In the genomic region with DNA sequence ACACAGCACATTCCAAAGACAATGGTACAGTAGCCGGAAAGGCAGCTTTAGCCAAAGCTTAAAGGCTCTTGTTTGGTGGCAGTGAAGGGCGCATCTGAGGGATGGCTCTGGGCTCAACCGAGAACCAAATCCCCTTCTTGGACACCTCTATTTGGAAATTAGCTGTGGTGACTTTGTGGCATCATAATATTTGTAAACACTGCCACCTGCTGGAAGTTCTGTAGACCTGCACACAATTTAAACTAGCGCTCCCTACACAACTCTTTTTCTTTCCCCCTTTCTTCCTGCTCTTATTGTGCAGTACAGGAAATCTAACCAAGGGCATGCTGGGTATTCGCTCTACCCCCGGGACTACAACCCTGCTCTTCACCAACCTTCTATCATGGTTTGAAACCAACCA, we compare ENCODE assay signal across 8 mouse cellular contexts. TPM values are rescaled to one million over a fixed set of nuclear protein-coding genes. Genes with fewer than 3 reads are reported as not detected.
DNase-seq lines count a peak whose midpoint lies in the region; ATAC-seq lines count a peak whose summit lies in the region.

No protein-coding gene starts in this region.

- H3K9me3 ChIP-seq in forebrain, embryonic 13.5 days (replicated peaks) = no peaks in the 10 kb centered on the region
- H3K9me3 ChIP-seq in liver, embryonic 12.5 days (replicated peaks) = no peaks in the 10 kb centered on the region
- H3K9me3 ChIP-seq in neural tube, embryonic 15.5 days (replicated peaks) = no peaks in the 10 kb centered on the region

- peak; percentile 72 for ATAC-seq in activated CD4-positive, CD25-positive, alpha-beta regulatory T cell, adult 4 months
- ATAC-seq in forebrain, embryonic 13.5 days = peak; percentile 77
- 0 out of 2 replicates have a peak, but pooled peaks have one; percentile 22 for ATAC-seq in liver, embryonic 12.5 days
- peak; percentile 49 for ATAC-seq in neural tube, embryonic 15.5 days (ENCODE audit: low FRiP score)

- no peaks in the 10 kb centered on the region for H3K36me3 ChIP-seq in forebrain, embryonic 13.5 days (ENCODE audit: poor library complexity, severe bottlenecking)
- no peaks in the 10 kb centered on the region for H3K36me3 ChIP-seq in liver, embryonic 12.5 days
- no peaks in the 10 kb centered on the region for H3K36me3 ChIP-seq in neural tube, embryonic 15.5 days

- 14% methylated on average over 6 of the region's 6 CpGs for WGBS in forebrain, embryonic 13.5 days
- 10% methylated on average over 6 of the region's 6 CpGs for WGBS in liver, embryonic 12.5 days (ENCODE audit: insufficient replicate concordance)
- WGBS in neural tube, embryonic 15.5 days = 14% methylated on average over 6 of the region's 6 CpGs

- no peaks in the 10 kb centered on the region for H3K4me1 ChIP-seq in forebrain, embryonic 13.5 days
- no peaks in the 10 kb centered on the region for H3K4me1 ChIP-seq in liver, embryonic 12.5 days
- H3K4me1 ChIP-seq in neural tube, embryonic 15.5 days = no peaks in the 10 kb centered on the region

- no peak overlapping the region for H3K9ac ChIP-seq in forebrain, embryonic 13.5 days
- H3K9ac ChIP-seq in liver, embryonic 12.5 days = no peak overlapping the region
- H3K9ac ChIP-seq in neural tube, embryonic 15.5 days (replicated peaks) = no peak overlapping the region

- intact Hi-C loops in left cerebral cortex, postnatal 14 days (cut with DNase I) = loop anchor here (5.0 kb wide), 2 partner anchors 42 to 157 kb away; no protein-coding TSS in a partner anchor

- no peak overlapping the region for H3K4me2 ChIP-seq in forebrain, embryonic 13.5 days
- no peak overlapping the region for H3K4me2 ChIP-seq in liver, embryonic 12.5 days
- H3K4me2 ChIP-seq in neural tube, embryonic 15.5 days = peak overlapping the region; percentile 20; the same call in 1 of the 2 replicates

- H3K27ac ChIP-seq in forebrain, embryonic 13.5 days = no peak overlapping the region
- no peak overlapping the region for H3K27ac ChIP-seq in liver, embryonic 12.5 days
- no peak overlapping the region for H3K27ac ChIP-seq in neural tube, embryonic 15.5 days (replicated peaks)

- no peaks in the 10 kb centered on the region for H3K27me3 ChIP-seq in forebrain, embryonic 13.5 days
- H3K27me3 ChIP-seq in liver, embryonic 12.5 days (replicated peaks) = no peaks in the 10 kb centered on the region
- H3K27me3 ChIP-seq in neural tube, embryonic 15.5 days (replicated peaks) = no peaks in the 10 kb centered on the region

- DNase-seq in left cerebral cortex, postnatal 14 days (ENCODE audit: low spot score in 2 of 2) = peak; percentile 30 to 33
- DNase-seq in left cerebral cortex, adult 11 months (ENCODE audit: low spot score) = no peak
- DNase-seq in ovary, postnatal 36 days (ENCODE audit: low spot score) = no peak
- no peak for DNase-seq in adrenal gland, adult 18-20 months (ENCODE audit: low spot score in 2 of 2)

- no peak overlapping the region for H3K4me3 ChIP-seq in forebrain, embryonic 13.5 days
- no peak overlapping the region for H3K4me3 ChIP-seq in liver, embryonic 12.5 days
- H3K4me3 ChIP-seq in neural tube, embryonic 15.5 days (replicated peaks) = no peak overlapping the region

RNA-seq across cellular contexts. Expression of a gene that starts 11.4 kb away (rescaled TPM):
- 100 to 1,000 TPM; 689 to 743 TPM for total RNA-seq in left cerebral cortex, postnatal 14 days (2021)
- 10 to 100 TPM; 67.6 to 85.1 TPM for polyA plus RNA-seq in activated CD4-positive, CD25-positive, alpha-beta regulatory T cell, adult 4 months (2017; shearing (Covaris generic))
- polyA plus RNA-seq in forebrain, embryonic 13.5 days (2015; fragmentation: Nextera tagmentation; extraction: Ambion mirVana) = 493 and 531 TPM in 2 replicates
- 61.7 and 63.3 TPM in 2 replicates for polyA plus RNA-seq in liver, embryonic 12.5 days (2016; fragmentation: Nextera tagmentation; extraction: Ambion mirVana)
- polyA plus RNA-seq in neural tube, embryonic 15.5 days (2015; fragmentation: Nextera tagmentation; extraction: Ambion mirVana) = 526 and 576 TPM in 2 replicates
- 100 to 1,000 TPM; 208 to 422 TPM for total RNA-seq in adrenal gland, adult 18-20 months (2021)

RNA-seq across cellular contexts. Expression of a gene that starts 46.2 kb away (rescaled TPM):
- not detected for total RNA-seq in left cerebral cortex, postnatal 14 days (2021)
- polyA plus RNA-seq in activated CD4-positive, CD25-positive, alpha-beta regulatory T cell, adult 4 months (2017; shearing (Covaris generic)) = not detected
- 0.09 TPM in 1 of 2 replicates, not detected in the other for polyA plus RNA-seq in forebrain, embryonic 13.5 days (2015; fragmentation: Nextera tagmentation; extraction: Ambion mirVana)
- polyA plus RNA-seq in liver, embryonic 12.5 days (2016; fragmentation: Nextera tagmentation; extraction: Ambion mirVana) = 34.4 and 36.7 TPM in 2 replicates
- 0.38 TPM in 1 of 2 replicates, not detected in the other for polyA plus RNA-seq in neural tube, embryonic 15.5 days (2015; fragmentation: Nextera tagmentation; extraction: Ambion mirVana)
- 10 to 100 TPM; 11.9 to 25.7 TPM for total RNA-seq in adrenal gland, adult 18-20 months (2021)

RNA-seq across cellular contexts. Expression of a gene that starts 52.3 kb away (rescaled TPM):
- total RNA-seq in left cerebral cortex, postnatal 14 days (2021) = 1 to 10 TPM; 3.9 to 4.4 TPM
- polyA plus RNA-seq in activated CD4-positive, CD25-positive, alpha-beta regulatory T cell, adult 4 months (2017; shearing (Covaris generic)) = under 1 TPM in 1 of 2 experiments, not detected in 1; 0.20 TPM
- 8.1 and 8.8 TPM in 2 replicates for polyA plus RNA-seq in forebrain, embryonic 13.5 days (2015; fragmentation: Nextera tagmentation; extraction: Ambion mirVana)
- polyA plus RNA-seq in liver, embryonic 12.5 days (2016; fragmentation: Nextera tagmentation; extraction: Ambion mirVana) = 2.5 and 3.1 TPM in 2 replicates
- polyA plus RNA-seq in neural tube, embryonic 15.5 days (2015; fragmentation: Nextera tagmentation; extraction: Ambion mirVana) = 13.6 and 19.7 TPM in 2 replicates
- 10 to 100 TPM in 1 of 2 experiments, 1 to 10 TPM in 1; 6.4 to 10.9 TPM for total RNA-seq in adrenal gland, adult 18-20 months (2021)

Comparison
In these comparisons a context has a peak if more than half of its experiments do, and no peak if none do; other contexts are left out.
1. DNase-seq: peak in left cerebral cortex, postnatal 14 days (2 of 2); none in left cerebral cortex, adult 11 months (single experiment), ovary, postnatal 36 days (single experiment) and adrenal gland, adult 18-20 months (0 of 2).
2. ATAC-seq: peak in every context shown above with its lines; median percentile 77 in forebrain, embryonic 13.5 days; 72 in activated CD4-positive, CD25-positive, alpha-beta regulatory T cell, adult 4 months; 49 in neural tube, embryonic 15.5 days; 22 in liver, embryonic 12.5 days.
3. RNA of a gene that starts 46.2 kb away (polyA plus RNA-seq): 34.4 to 36.7 TPM in liver, embryonic 12.5 days; not detected in activated CD4-positive, CD25-positive, alpha-beta regulatory T cell, adult 4 months, 0.38 TPM in neural tube, embryonic 15.5 days and 0.09 TPM in forebrain, embryonic 13.5 days; every median in the first group is over 10 times any median in the second.